Comparison of ENCODE assay signal across 8 mouse cellular contexts in the genomic region with DNA sequence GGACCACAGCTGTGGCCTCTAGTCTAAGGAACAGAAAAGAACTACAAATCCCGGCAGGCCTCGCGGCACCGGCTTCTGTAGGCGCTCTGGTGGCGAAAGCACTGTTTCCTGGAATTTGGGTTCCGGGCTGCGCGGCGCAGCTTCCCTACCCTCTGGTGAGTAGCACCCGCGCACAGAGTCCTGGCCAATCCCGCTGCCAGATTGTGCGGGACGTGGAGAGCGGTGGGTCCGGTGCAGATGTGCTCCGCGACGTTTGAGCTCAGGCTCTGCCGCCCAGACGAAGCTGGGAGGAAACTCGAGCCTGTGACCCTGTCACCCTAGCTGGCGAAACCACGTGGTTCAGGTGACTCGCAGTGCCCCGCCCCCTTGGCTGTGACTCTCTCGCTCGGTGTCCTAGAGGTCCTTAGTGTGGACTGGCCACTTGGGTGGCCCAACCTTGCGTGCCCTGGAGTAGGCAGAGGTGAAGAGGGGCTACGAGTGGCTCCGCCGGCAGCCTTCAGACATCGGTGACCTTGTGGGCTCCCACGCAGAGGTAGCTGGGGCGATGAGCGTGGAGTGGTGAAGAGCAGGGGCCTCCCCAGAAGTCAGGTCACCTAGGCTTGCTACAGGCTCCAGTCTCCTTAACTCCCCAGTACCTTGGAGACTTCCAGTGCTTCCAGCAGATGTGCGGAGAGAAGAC. TPM values are rescaled to one million over a fixed set of nuclear protein-coding genes. Genes with fewer than 3 reads are reported as not detected.
A peak's percentile ranks its signal among the peaks of the same experiment; 100 is the strongest.
DNase-seq lines count a peak whose midpoint lies in the region; ATAC-seq and TF ChIP-seq lines count a peak whose summit lies in the region.

TSS of gene Adck1 (plus strand) at position 114 of the 679 bp plus-strand sequence.

- H3K4me1 ChIP-seq in embryonic facial prominence, embryonic 14.5 days (ENCODE audit: control insufficient read depth, insufficient read depth, low read length) = no peaks in the 10 kb centered on the region
- peaks cover 3% of the 10 kb centered on the region; the same call in 1 of the 2 replicates for H3K4me1 ChIP-seq in limb, embryonic 14.5 days (ENCODE audit: control insufficient read depth, insufficient read depth, low read length)
- H3K4me1 ChIP-seq in midbrain, postnatal 0 days (ENCODE audit: insufficient read depth, low read length) = no peaks in the 10 kb centered on the region; the same call in 1 of the 2 replicates

- H3K36me3 ChIP-seq in embryonic facial prominence, embryonic 14.5 days (ENCODE audit: control insufficient read depth, insufficient read depth, low read length) = no peaks in the 10 kb centered on the region
- H3K36me3 ChIP-seq in limb, embryonic 14.5 days (ENCODE audit: control insufficient read depth, insufficient read depth, low read length) = no peaks in the 10 kb centered on the region
- H3K36me3 ChIP-seq in midbrain, postnatal 0 days (ENCODE audit: insufficient read depth, low read length) = no peaks in the 10 kb centered on the region

- peak; percentile 12; the same call in 1 of the 2 replicates for TF ChIP-seq CTCF in midbrain, postnatal 0 days (IDR thresholded peaks at IDR 0.05)

- no peak within 1 kb of the TSS for H3K27ac ChIP-seq in embryonic facial prominence, embryonic 14.5 days (replicated peaks; ENCODE audit: low read depth, low read length)
- 0 out of 2 replicates have a peak within 1 kb of the TSS, but pooled peaks have one; percentile 9 for H3K27ac ChIP-seq in limb, embryonic 14.5 days (replicated peaks; ENCODE audit: low read depth, low read length)
- H3K27ac ChIP-seq in midbrain, postnatal 0 days (ENCODE audit: low read depth, low read length) = peak within 1 kb of the TSS; percentile 75

- WGBS in embryonic facial prominence, embryonic 14.5 days = under 1% methylated on average over 34 of the region's 38 CpGs
- WGBS in limb, embryonic 14.5 days = 1% methylated on average over 38 of the region's 38 CpGs
- under 1% methylated on average over 38 of the region's 38 CpGs for WGBS in midbrain, postnatal 0 days

- 0 out of 2 replicates have a peak, but pooled peaks have one; percentile 14 for TF ChIP-seq POLR2A in limb, embryonic 14.5 days (IDR thresholded peaks at IDR 0.05; ENCODE audit: borderline replicate concordance, extremely low read depth, insufficient read depth, insufficient read length)

- H3K27me3 ChIP-seq in embryonic facial prominence, embryonic 14.5 days (replicated peaks; ENCODE audit: control insufficient read depth, insufficient read depth, low read length) = no peaks in the 10 kb centered on the region
- H3K27me3 ChIP-seq in limb, embryonic 14.5 days (ENCODE audit: control insufficient read depth, insufficient read depth, low read length) = no peaks in the 10 kb centered on the region
- no peaks in the 10 kb centered on the region for H3K27me3 ChIP-seq in midbrain, postnatal 0 days (ENCODE audit: insufficient read depth, low read length)

- peak within 1 kb of the TSS; percentile 58 for H3K4me2 ChIP-seq in embryonic facial prominence, embryonic 14.5 days (ENCODE audit: low read depth, low read length)
- H3K4me2 ChIP-seq in limb, embryonic 14.5 days (replicated peaks; ENCODE audit: low read depth, low read length, severe bottlenecking) = peak within 1 kb of the TSS; percentile 84
- peak within 1 kb of the TSS; percentile 90 for H3K4me2 ChIP-seq in midbrain, postnatal 0 days (ENCODE audit: low read depth, low read length, poor library complexity, severe bottlenecking)

- peak; percentile 98 for ATAC-seq in embryonic facial prominence, embryonic 14.5 days (ENCODE audit: low read depth)
- ATAC-seq in limb, embryonic 14.5 days (ENCODE audit: low FRiP score, low read depth) = peak; percentile 94
- ATAC-seq in midbrain, postnatal 0 days (ENCODE audit: low FRiP score) = peak; percentile 97

- no peaks in the 10 kb centered on the region for H3K9me3 ChIP-seq in embryonic facial prominence, embryonic 14.5 days (ENCODE audit: control insufficient read depth, low read length)
- no peaks in the 10 kb centered on the region for H3K9me3 ChIP-seq in limb, embryonic 14.5 days (ENCODE audit: control insufficient read depth, low read length)
- no peaks in the 10 kb centered on the region for H3K9me3 ChIP-seq in midbrain, postnatal 0 days (ENCODE audit: low read length)

- peak within 1 kb of the TSS; percentile 61 for H3K4me3 ChIP-seq in embryonic facial prominence, embryonic 14.5 days (ENCODE audit: low read depth, low read length)
- peak within 1 kb of the TSS; percentile 62 for H3K4me3 ChIP-seq in limb, embryonic 14.5 days (replicated peaks; ENCODE audit: low read length)
- peak within 1 kb of the TSS; percentile 78 for H3K4me3 ChIP-seq in midbrain, postnatal 0 days (ENCODE audit: low read depth, low read length)

- H3K9ac ChIP-seq in embryonic facial prominence, embryonic 14.5 days (ENCODE audit: low read depth, low read length) = peak within 1 kb of the TSS; percentile 67
- H3K9ac ChIP-seq in limb, embryonic 14.5 days (ENCODE audit: low read depth, low read length, severe bottlenecking) = peak within 1 kb of the TSS; percentile 74
- H3K9ac ChIP-seq in midbrain, postnatal 0 days (replicated peaks; ENCODE audit: low read length, poor library complexity, severe bottlenecking) = peak within 1 kb of the TSS; percentile 71

- peak; percentile 90 for DNase-seq in 3T3-L1 (ENCODE audit: low read depth, low spot score)
- peak; percentile 58 to 74 for DNase-seq in adrenal gland, postnatal 4 days (ENCODE audit: low spot score in 2 of 2)
- peak; percentile 95 for DNase-seq in embryonic facial prominence, embryonic 14.5 days (ENCODE audit: low spot score)
- peak; percentile 90 for DNase-seq in heart, adult 8-10 months (ENCODE audit: low spot score)
- DNase-seq in kidney, adult 9 months = peak; percentile 94
- peak; percentile 94 for DNase-seq in limb, embryonic 14.5 days (ENCODE audit: low spot score)
- DNase-seq in midbrain, postnatal 0 days (ENCODE audit: low spot score) = peak; percentile 96
- DNase-seq in spleen, postnatal 14 days (ENCODE audit: low spot score in 2 of 2) = peak; percentile 51 to 72

RNA-seq across cellular contexts. Expression of gene Adck1, which starts in this region (rescaled TPM):
- 10 to 100 TPM; 20.5 to 22.6 TPM for total RNA-seq in adrenal gland, postnatal 4 days (2021)
- polyA plus RNA-seq in embryonic facial prominence, embryonic 14.5 days (2014; fragmentation: Nextera tagmentation; extraction: Ambion mirVana) = 15.1 and 18.2 TPM in 2 replicates
- 10 to 100 TPM; 23.7 to 31.6 (median 28.6) TPM for total RNA-seq in heart, adult 8-10 months (2022)
- 26.7 and 33.0 TPM in 2 replicates for polyA plus RNA-seq in limb, embryonic 14.5 days (2012; rRNA removed)
- polyA plus RNA-seq in limb, embryonic 14.5 days (2014; fragmentation: Nextera tagmentation; extraction: Ambion mirVana) = 16.2 and 20.6 TPM in 2 replicates
- 47.1 and 49.1 TPM in 2 replicates for total RNA-seq in midbrain, postnatal 0 days (2014; rRNA removed)
- 41.5 and 42.9 TPM in 2 replicates for polyA plus RNA-seq in midbrain, postnatal 0 days (2015; fragmentation: Nextera tagmentation; extraction: Ambion mirVana)
